Mouse (Mus musculus) heart, adult 11 months (tissue): ENCODE measurements at regions not wholly inside any gene's neighbourhood (a gene's known extent, or its start where the extent isn't known, plus 50 kb on each side); places are given as distances from the start of the nearest gene placed in this dataset.

ENCODE experiments used
- DNase-seq: peaks from one replicate; pipeline ENCODE4 v3.0.0; 2022

DNA sequence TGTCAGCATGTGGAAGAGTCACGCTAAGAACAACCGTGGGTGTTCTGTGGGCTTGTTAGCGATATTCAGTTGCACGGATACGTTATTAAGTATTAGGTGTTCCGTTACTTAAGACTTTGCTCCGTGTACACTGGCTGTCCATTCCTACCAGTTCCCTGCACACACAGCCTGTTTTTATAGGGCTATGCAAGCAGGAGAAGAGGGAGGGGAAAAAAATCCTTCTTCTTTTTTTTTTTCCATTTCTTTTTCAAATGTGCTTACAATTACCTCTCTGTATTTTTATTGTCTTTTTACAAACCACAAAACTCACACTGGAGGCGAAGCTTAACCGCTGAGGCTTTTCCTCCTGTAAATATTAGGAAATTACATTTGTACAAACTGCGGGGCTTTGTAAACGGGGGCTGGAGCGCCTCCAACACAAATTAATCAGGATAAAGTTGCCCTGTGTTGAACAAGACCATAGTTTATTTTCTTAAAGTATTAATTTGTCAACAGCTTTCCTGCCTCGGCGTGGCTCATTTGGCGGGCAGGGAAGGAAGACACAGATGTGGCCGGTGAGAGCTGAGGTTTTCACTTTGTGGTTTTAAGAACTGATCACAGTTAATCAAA is 340.8 kb upstream of the Mki67 start:
- no peak for DNase-seq

DNA sequence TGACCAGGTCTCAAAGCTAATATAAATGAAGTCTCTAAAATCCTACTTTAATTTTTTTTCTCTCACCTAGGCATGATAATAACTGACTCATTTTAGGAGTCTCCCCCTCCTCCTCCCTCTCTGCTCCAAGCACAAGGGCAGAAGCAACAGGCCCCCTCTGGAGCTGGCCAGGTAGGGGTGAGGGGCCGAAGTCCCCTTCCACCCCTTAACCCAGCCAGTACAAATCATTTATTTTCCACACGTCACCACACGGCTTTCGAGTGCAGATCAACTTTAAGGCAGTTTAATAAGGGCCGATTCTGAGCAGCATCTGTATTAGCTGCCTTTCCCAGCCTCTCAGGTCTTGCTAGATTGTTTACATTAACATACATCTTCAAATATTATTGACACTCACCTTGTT is 342.2 kb upstream of the Mki67 start:
- no peak for DNase-seq

DNA sequence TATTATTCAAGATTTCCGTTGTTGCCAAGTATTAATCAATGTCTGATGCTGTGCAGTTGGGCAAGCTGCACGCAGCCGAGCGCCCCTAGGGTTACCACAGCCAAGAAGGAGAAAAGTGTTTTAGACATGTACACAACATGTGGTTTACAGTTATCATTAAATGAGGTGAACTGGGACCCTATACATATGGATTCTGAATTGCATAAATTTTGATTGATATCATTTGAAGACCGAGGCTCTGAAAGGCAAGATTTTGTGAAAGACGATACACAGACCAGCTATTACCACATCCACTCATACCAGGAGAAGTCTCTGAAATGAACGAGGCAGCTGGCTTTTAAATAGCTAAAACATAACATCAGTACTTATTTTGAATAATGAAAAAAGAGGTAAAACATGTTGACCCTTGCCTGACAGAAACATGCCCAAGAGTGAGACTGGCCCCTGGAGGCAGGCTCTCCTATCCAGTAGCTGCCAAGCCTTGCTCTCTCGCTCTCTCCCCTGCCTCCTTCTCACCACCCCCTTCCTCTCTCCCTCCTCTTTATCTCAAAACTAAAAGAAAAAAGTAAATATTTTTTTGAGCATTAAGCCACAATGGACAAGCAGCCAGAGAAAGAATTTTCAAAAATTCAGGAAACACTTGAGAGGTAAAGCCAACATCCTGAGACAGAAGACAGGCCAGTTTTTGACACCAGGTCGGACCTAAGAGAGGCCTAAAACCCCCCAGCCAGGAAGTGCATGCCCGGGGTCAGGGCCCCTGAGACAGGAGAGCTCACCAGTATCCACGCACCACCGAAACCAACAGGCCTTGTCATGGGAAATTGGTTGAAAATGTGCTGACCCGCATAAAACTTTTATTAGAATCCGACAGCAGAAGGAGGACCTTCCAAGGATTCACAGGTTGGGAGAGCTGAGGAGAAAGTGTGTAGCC is 342.9 kb upstream of the Mki67 start:
- no peak for DNase-seq

DNA sequence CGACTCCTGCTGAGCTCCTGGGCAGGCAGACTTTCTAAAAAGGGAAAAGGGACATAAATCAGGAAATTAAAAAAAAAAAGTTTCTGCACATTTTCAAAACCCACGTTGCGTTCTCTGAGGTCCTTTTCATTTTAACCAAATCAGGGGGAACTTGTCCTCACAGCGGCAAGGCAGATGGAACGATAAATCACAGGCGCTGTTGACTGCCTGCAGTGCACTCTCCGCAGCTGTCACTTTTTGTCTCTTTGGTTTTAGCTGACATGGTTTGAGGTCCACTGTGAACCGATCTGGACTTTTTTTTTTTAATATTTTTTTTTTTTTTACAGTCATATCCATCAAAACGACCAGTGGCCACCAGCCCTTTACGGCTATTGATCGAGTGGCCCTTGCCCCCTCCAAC is 343.7 kb upstream of the Mki67 start:
- no peak for DNase-seq

DNA sequence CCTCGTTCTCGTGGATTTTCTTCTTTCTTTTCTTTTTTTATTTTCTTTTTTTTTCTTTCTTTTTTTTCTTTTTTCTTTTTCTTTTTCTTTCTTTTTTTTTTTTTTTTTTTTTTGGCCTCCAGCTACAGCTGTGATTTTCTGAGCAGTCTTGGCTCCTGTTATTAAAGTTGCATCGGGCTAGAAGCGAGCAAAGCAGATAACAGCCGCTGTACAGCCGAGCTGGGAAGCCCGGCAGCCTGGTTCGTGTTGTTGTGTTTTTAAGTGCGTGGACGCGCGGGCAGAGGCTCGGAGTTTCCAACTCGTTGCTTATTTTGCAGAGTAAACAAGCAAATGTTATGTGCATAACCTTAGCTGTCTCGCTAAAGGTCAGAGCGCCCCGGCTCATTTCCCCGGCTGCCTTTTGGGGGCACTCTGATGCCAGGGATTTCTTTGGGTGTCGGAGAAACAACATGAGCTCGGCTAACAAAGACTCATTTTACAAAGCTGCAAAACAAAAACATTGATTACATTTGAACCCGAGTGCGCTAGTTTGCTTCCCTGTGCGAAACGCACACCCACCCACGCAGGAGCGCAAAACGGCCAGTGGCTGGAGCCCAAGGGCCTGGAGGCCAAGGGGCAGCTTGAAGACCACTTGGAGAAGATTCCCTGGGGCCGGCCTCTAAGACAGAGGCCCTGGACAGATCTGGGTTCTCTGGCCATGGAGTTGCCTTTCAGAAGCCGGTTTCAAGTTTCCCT is 344.3 kb upstream of the Mki67 start:
- peak; percentile 90 for DNase-seq

DNA sequence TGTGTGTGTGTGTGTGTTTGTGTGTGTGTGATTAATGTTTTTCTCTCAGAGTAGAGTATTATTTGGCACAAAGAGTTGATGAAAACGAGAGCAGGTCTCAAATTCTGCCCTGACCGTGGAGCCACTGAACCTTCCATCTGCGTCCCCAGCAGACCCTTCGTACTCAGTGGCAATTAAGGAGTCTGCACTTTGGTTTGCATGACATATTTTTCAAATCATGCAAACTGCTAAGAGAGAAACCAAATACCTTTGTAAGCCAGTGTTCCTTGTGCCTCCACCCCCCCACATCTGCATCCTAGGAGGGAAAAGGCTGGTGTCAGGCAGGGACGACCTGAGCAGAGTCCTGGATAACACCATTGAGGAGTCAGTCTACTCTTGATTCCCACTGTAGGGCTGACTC is 346.5 kb upstream of the Mki67 start:
- no peak for DNase-seq

DNA sequence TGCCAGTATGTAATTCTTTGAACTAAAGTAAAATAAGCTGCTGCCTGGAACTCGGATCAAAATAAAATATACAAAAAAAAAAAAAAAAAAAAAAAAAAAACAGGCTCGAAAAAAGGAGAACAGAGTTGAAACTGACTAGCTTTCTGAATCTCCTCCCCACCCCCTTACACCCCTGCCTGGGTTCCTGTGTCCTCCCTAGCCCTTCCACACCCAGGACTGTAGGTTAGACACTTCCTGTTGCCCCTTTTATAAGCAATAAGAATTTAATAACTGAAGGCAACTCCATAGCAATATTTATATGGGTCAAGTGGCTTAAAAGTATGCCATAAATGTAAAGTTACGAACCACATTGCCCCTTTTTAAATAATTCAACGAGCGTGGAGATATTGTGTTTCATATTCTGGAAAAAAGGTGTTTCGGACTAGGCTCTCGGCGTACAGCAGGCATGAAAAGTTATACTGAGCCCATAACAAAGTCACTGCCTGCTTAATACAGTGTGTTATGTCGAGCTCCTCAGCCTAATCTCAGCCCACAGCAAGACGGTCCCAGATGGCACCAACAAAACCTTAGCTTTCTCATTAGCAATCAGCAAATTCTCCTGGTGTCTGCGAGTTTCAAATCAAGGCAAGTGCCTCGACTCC is 349.0 kb upstream of the Mki67 start:
- DNase-seq, result no peak

DNA sequence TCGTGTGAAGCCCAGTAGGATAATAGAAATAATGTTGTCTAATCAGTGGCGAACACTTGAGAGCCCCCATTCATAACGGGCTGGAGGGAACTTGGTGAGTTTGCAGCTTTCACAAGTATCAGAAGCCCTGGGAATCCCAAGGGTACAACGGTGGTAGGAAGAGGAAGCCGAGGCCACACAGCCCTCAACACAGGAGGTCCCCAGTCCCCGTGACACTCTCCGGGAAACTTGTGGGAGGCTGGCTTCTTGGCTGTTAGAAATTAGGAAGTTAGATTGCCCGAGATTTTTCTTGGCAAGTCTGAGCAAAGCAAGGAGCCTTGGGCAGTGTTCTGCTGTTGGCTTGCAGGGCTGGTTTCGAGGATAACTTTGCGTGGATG is 349.5 kb upstream of the Mki67 start:
- no peak for DNase-seq

DNA sequence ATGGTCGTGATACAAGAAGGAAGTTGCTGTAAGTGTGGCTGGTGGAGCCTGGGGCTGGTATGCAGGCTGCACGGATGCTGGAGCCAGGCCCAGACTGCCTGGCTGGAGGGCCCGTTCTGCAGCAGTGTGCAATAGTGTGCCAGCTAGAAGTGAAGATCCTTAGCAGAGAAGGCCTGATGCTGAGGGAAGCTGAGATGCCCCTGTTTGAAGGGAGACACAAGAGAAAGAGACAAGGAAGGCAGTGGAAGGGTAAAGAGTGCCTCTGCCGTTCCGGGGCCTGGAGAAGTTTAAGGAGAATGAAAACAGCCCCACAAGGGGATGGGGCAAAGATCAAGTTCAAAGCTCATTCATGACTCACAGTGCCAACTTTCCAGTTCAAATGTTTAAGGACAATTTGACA is 354.7 kb upstream of the Mki67 start:
- peak; percentile 78 for DNase-seq

DNA sequence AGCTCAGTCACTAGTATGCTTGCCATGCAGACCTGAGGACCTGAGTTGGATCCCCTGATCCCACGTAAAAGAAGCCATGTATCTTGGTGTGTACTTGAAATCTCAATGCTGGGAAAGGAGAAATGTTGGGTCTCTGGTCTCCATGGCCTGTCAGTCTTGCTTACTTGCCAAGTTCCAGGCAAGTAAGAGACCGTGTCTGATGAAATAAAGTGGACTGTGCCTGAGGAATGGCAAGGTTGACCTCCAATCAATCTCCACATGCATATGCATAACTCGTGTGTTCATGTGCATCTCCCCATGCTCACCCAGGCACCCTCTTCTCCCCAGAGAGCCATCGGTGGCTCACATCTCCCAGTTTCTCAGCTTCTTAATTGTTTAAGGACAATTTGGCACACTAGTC is 355.2 kb upstream of the Mki67 start:
- peak; percentile 62 for DNase-seq

DNA sequence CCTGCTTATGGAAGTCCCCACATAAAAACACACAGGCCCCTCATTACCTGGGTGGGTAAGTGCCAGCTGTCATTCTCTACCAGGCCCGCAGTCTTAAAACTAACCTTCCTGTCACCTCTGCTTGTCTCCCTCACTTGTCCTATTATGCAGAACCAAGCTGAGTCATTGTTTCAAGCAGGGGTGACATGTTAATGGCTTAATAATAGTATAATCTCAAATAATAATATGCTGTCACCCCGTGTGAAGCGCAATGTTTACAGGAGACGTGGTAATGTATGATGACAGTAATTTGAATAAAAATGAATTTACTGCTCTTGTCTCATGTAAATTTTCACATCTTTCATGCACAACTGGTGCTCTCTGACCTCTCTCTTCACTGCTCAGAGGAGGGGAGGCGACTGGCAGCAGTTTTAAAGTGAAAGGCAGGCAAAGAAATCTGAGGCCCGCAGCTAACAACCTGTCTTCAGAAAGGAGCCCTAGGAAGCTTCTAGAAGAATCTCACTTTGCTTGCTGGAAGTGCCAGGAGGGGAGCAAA is 357.2 kb upstream of the Mki67 start:
- DNase-seq, result no peak

DNA sequence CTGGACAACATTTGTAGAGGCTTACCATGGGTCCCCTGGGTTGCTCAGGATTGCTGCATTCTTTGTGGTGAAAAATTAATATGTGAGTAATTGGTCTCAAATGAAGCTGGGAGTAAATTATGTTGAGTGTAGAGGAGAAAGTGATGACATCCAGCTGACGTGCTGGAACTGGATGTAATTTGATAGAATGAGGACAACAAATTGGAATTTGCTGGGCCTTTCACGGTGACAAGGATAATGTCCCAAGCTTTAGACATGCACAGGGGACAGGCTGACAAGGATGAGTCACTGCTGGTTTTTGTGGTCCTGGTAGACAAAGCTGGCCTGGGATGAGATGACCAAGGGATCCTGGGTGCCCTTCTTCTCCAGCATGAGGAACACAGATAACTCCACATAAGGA is 357.9 kb upstream of the Mki67 start:
- DNase-seq, result peak; percentile 71

DNA sequence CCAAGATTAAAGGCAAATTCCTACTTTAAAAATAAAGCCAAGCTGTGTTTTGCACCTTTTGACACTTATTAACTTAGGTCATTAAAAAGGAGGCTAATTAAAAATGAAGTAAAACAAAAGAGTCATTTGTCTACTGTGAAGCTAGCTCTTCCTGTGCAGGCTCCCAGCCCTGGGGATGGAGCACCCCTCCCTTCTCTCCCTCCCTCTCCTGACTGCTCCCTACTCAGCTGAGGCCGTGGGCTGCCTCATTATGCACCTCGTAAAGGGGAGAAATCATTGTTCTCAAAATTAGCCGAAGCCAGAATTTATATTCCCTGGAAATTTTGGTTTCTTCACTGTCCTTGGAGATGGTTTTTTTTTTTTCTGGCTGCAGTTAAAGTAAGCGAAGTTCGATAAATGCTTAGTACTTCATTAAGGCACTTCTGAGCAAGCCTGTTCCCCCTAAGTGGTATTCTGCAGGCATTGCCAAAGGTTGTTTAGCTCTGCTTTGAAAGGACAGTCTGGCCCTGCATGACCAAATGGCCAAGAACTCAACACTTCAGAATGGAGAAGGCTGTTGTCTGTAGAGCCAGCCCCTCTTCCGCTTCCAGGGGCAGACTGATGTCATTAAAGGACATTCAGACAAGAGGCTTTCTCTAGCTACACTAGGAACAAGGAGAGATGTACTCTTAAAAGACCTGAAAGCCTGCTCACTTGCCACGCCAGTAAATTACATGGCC is 365.5 kb upstream of the Mki67 start:
- peak; percentile 77 for DNase-seq

DNA sequence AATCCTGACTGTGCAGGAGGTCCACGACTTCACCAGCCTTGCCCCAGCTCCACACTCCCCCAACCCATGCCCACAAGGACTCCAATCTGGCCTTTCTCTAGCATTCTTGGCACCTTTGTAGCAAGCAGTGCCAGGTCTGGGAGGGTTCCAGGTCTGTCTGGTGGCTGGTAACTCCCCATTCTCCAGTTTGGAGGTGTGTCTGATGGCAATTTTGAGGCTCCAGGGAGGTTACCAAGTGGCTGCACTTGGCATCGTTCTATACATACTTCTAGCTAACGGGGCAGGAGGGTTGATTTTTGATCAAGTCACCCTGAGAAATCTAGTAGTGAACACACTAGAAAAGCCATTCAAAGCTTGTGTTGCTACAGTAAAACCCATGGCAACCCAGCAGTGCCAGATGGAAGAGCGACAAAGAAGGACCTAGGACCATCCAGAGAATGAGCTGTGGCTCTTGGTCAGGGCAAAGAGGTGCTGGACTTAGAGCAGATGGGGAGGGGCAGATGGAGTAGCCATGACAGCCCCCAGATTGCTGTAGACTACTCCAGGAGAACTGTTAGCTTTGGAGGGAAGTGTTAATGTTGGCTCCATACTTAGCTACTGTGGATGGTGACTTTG is 366.2 kb upstream of the Mki67 start:
- peak; percentile 88 for DNase-seq

DNA sequence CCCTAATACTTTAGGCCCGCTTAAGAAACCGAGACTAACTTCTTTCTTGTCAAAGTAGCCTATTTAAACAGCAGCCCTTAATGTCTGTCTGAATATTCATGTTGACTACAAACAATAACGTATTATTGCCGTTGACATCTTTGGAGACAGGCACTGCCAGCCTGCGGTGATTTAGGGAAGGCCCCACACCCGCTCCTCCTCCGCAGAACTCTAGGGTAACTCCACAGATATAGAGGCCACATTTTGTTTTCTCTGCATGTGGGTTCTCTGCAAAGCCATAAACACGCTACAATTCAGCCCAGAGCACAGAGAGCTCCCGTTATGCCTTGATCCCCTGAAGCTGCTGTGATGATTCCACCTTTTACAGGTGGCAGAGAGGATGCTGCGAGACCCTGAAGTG is 366.8 kb upstream of the Mki67 start:
- DNase-seq, result peak; percentile 77

DNA sequence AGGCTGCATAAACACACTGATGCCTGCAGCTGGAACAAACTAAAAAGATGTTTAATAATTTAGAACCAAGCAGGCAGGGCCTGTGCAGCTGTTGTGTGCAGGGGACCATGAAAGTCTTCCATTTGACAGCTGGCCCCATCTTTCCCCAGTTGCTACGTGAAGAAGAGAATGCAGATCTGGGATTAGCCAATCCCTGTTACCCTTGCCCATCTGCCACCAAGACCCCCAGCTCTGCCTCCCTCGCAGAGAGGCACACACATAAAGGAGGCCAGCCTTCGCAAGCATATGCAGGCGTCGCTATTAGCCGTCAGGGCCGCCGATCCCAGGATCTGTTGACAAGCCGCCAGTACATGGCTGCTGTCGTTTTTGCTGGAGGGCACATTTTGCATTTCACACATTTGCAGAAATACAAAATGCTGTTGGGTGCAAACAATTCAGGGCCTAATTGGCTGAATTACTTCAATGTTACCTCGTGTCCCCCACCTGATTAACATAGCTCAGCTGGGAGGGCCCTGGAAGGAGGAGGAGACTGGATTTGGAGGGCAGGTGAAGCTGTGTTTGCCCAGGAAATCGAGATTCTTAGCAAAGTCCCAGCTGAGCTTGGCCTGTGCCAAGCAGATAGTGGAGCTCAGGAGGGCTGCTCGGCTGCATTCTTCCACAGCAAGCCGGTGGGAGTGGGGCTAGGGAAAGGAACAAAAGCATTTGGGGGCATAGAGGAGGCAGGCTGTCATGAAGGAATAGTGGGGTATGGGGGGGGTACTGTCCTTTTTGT is 367.6 kb upstream of the Mki67 start:
- DNase-seq, result peak; percentile 83

DNA sequence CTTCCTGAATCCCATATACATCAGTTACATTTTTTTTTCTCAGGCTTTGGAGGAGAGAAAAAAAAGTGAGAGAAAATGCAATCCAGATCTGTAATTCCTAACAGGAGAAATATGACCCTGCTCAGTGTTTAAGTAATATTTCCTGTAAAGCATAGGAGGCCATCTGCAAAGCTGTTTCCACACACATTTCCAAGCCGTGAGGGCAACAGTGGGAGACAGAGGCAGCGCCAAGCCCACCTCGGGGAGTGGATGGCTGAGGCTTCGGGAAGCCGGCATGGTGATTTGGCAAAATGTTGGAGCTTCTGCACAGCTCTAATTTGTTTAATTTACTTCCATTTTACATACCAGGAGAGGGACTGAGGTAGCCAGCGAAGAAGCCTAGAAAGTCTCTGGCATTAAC is 372.6 kb upstream of the Mki67 start:
- no peak for DNase-seq

DNA sequence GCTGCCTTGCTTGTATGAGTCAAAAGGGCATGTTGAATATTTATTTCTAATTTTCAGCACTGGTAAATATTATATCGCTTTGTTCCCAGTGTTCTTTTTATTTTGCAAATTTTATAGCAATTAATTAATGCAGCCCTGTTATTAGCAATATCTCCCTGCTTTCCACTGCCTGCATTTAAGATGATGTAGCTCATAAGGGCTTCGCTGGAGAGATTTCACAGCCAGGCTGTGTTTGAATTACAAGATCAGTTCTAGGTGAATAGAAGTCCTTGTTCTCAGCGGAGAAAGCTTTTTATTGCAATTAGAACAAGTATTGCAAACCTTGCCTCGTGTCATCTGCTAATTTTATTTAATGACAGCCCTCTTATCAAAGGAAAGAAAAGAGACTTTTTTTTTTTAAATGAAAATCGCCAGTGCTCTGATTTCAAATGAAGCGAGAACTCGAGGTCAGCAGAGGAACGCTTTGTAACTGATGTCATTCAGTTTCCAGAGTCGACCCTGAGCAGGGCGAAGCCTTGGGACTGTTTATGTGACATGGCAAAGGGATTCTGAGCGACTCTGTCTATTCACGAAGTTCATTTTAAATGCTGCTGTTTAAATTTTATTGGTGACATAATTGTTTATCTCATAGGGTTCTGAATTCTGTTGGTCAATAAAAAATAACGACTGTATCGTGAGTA is 378.7 kb upstream of the Mki67 start:
- DNase-seq, result no peak

DNA sequence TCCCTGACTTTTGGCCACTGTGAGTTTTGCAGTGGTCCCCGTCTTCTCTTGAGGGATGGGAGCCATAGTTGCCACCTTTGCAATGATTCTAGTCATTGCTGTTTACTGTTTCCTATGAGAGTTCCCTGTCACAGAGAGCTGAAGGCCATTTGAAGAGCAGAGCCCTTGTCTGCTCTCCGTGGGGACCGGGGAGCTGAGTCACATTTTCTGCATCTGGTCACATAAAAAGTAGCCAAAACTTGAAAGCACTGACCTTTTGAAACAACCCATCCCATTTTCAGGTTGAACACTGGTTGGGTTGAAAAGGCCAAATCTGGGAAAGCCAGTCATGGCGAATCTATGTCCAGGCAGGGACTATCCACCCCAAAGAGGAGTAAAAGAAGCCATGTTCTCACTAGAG is 387.9 kb upstream of the Mki67 start:
- DNase-seq, result peak; percentile 55

DNA sequence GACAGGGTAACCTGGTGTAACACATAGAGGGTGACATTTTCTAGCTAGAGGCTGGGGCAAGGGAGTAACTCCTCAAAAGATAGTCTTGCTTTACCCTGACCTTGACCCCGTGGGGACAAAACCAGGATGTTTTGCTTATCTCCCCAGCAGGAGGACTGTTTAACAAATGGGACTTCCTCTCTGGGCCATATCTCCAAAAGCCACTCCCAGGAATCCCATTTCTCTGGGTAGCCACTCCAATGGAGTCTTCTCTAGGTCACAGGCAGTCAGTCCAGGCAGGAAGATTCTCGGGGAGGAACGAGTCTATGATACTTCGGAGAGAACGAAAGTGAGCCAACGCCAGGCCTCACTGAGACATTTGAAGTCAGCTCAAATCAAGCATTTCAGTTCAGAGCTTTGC is 396.0 kb upstream of the Mki67 start:
- DNase-seq, result peak; percentile 81

DNA sequence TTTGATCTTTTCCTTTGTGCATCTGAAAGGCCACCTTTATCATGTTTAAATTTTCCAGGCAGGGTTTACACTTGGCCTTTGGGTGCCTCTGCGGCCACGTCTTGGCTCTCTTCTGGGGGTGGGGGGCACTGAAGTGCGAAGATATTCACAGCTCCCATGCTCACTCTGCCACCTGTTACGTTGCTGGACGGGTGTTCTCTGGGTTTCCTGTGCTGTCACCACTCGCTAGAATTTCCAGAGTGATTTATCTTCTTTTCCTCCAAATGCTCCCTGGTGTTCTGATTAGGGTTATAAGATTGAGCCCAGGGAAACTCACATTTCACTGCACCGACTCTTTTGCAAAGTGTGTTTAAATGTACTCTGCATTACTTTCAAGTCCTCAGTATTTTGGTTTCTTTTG is 404.8 kb upstream of the Mki67 start:
- peak; percentile 28 for DNase-seq
